Mouse (Mus musculus) hindbrain, postnatal 0 days (tissue): Measurements from ENCODE around the gene Gosr1. TPM values are rescaled to one million over a fixed set of nuclear protein-coding genes. Genes with fewer than 3 reads are reported as not detected.
"Not testable (repeated sequence)": the region's sequence is repeated elsewhere in the genome, so short reads cannot be mapped to it uniquely, and the experiment has no call there.

ENCODE experiments used
- ATAC-seq: fragments of 200-750 bp; cut with Nextera tagmentation; 2 replicates; pipeline ENCODE4 v1.8.0; 2017; ENCODE audit warnings: mild to moderate bottlenecking, moderate TSS enrichment, moderate library complexity
- DNase-seq: peaks from one replicate; pipeline ENCODE4 v3.0.0-alpha.2; 2015; ENCODE audit warnings: low spot score
- H3K27ac ChIP-seq: fragments of 300-500 bp; sonication (generic); 2 replicates; pipeline ENCODE4 v1.5.1; 2014; ENCODE audit warnings: mild to moderate bottlenecking
- H3K27me3 ChIP-seq: fragments of 300-500 bp; sonication (generic); 2 replicates; pipeline ENCODE4 v1.6.1; 2014; ENCODE audit warnings: low read length, mixed read lengths; ENCODE audit not compliant: insufficient read depth
- H3K36me3 ChIP-seq: fragments of 300-500 bp; sonication (generic); 2 replicates; pipeline ENCODE4 v1.6.1; 2014; ENCODE audit warnings: low read length, mixed read lengths; ENCODE audit not compliant: insufficient read depth
- H3K4me1 ChIP-seq: fragments of 300-500 bp; sonication (generic); 2 replicates; pipeline ENCODE4 v1.6.1; 2014; ENCODE audit warnings: antibody characterized with exemption, low read length, mixed read lengths; ENCODE audit not compliant: insufficient read depth
- H3K4me2 ChIP-seq: fragments of 300-500 bp; sonication (generic); 2 replicates; pipeline ENCODE4 v1.6.1; 2014; ENCODE audit warnings: low read depth, mild to moderate bottlenecking, low read length, moderate library complexity, mixed read lengths
- H3K4me3 ChIP-seq: fragments of 300-500 bp; sonication (generic); 2 replicates; pipeline ENCODE4 v1.5.1; 2014; ENCODE audit warnings: low read length
- H3K9ac ChIP-seq: fragments of 300-500 bp; sonication (generic); replicated peaks from 2 replicates; pipeline ENCODE4 v1.6.1; 2014; ENCODE audit warnings: mild to moderate bottlenecking, low read length, moderate library complexity, mixed read lengths
- H3K9me3 ChIP-seq: fragments of 300-500 bp; sonication (generic); 2 replicates; pipeline ENCODE4 v1.6.1; 2016; ENCODE audit warnings: low read length, mixed read lengths
- CTCF ChIP-seq: IDR thresholded peaks from 2 replicates; pipeline ENCODE4 v1.5.1; 2016; ENCODE audit warnings: antibody characterized with exemption, control low read depth, low read depth
- WGBS: fragments of 180-500 bp; shearing (Covaris S2); extraction: QIAGEN DNeasy Blood & Tissue Kit; methylation state at CpG from one replicate; pipeline ENCODE4 v1.1.7; 2014; 5-methylcytosine and 5-hydroxymethylcytosine counted together
- polyA plus RNA-seq: library from polyadenylated mRNA; unstranded; fragments of >200 nt; fragmentation: Nextera tagmentation; extraction: Ambion mirVana; gene quantifications from 2 replicates; pipeline ENCODE4 v1.2.1, GENCODE M21; 2015
- total RNA-seq: library from RNA; depleted of rRNA; stranded (reverse); fragments of >200 nt; gene quantifications from 2 replicates; pipeline ENCODE4 v1.2.3, GENCODE M21; 2014; rRNA removed

Gosr1 gene
- total and polyA plus RNA-seq, 2 experiments from 2014 or later, result 25.7 to 29.8 TPM

GRCm38 (mm10) chr11:76685604-76686003, 77.8 kb downstream of the Gosr1 start:
- DNase-seq (no peak), ATAC-seq (no peak)
- Histone ChIP-seq H3K9me3 (no peaks in the 10 kb centered on the region), H3K4me2 (no peak overlapping the region), H3K4me1 (no peaks in the 10 kb centered on the region), H3K9ac (no peak overlapping the region), H3K36me3 (no peaks in the 10 kb centered on the region), H3K4me3 (no peak overlapping the region), H3K27ac (no peak overlapping the region), H3K27me3 (no peaks in the 10 kb centered on the region)
- no peak for TF ChIP-seq CTCF
- 84% methylated on average over 2 of the region's 2 CpGs for WGBS

- not testable (repeated sequence) for H3K4me3 ChIP-seq, H3K9ac ChIP-seq, H3K4me2 ChIP-seq, ATAC-seq, H3K36me3 ChIP-seq, H3K4me1 ChIP-seq, H3K9me3 ChIP-seq, H3K27ac ChIP-seq, DNase-seq, H3K27me3 ChIP-seq
- 51% methylated on average over 7 of the region's 8 CpGs for WGBS
Observed at GRCm38 (mm10) chr11:76679508-76679907, 83.9 kb downstream of the Gosr1 start, which contains the start of gene Trarg1. Trarg1 (plus strand) TSS chr11:76679808.

Other genes starting within 250 kb of the Gosr1 start
- gene Abr, start 141.3 kb downstream of the Gosr1 start, total RNA-seq, result 210 and 211 TPM in 2 replicates
- gene Abr, start 141.3 kb downstream of the Gosr1 start, polyA plus RNA-seq, result 77.0 and 87.5 TPM in 2 replicates
- gene Bhlha9, start 91.1 kb downstream of the Gosr1 start, total RNA-seq, result 1.2 and 2.0 TPM in 2 replicates
- gene Bhlha9, start 91.1 kb downstream of the Gosr1 start, polyA plus RNA-seq, result 2.1 and 3.2 TPM in 2 replicates
- gene Trarg1, start 83.8 kb downstream of the Gosr1 start, total RNA-seq, result 0.05 and 0.14 TPM in 2 replicates
- 0.46 and 0.57 TPM in 2 replicates for gene Trarg1, start 83.8 kb downstream of the Gosr1 start, polyA plus RNA-seq
- 34.7 and 41.3 TPM in 2 replicates for gene Cpd, start 83.4 kb upstream of the Gosr1 start, total RNA-seq
- 3.9 and 5.7 TPM in 2 replicates for gene Cpd, start 83.4 kb upstream of the Gosr1 start, polyA plus RNA-seq
- 0.26 TPM in 1 of 2 replicates, not detected in the other for gene Tmigd1, start 138.6 kb upstream of the Gosr1 start, total RNA-seq
- gene Tmigd1, start 138.6 kb upstream of the Gosr1 start, polyA plus RNA-seq, result not detected in 2 replicates
- gene Blmh, start 161.2 kb upstream of the Gosr1 start, total RNA-seq, result 56.4 and 58.8 TPM in 2 replicates
- 123 and 131 TPM in 2 replicates for gene Blmh, start 161.2 kb upstream of the Gosr1 start, polyA plus RNA-seq
- gene Slc6a4, start 235.0 kb upstream of the Gosr1 start, total RNA-seq, result 23.9 and 28.0 TPM in 2 replicates
- gene Slc6a4, start 235.0 kb upstream of the Gosr1 start, polyA plus RNA-seq, result 12.4 and 17.6 TPM in 2 replicates